Mouse (Mus musculus) heart, postnatal 0 days (tissue): ENCODE data around the gene Mlxipl.

Experiments used
- CTCF ChIP-seq: IDR thresholded peaks from 2 replicates; pipeline ENCODE4 v1.5.1; 2016; ENCODE audit warnings: antibody characterized with exemption, control low read depth, low read depth
- EP300 ChIP-seq: IDR thresholded peaks from 2 replicates; pipeline ENCODE4 v1.6.1; 2016; ENCODE audit warnings: antibody characterized with exemption, low read depth

- TF ChIP-seq CTCF (no peak), EP300 (no peak)
Observed at GRCm38 (mm10) chr5:135166909-135167308, 77.2 kb downstream of the Mlxipl start.
